Comparison of ENCODE assay signal across 7 mouse cellular contexts in genomic region chr7:19006476-19006875, GRCm38 (mm10). TPM values are rescaled to one million over a fixed set of nuclear protein-coding genes. Genes with fewer than 3 reads are reported as not detected.
DNase-seq lines count a peak whose midpoint lies in the region; ATAC-seq and TF ChIP-seq lines count a peak whose summit lies in the region.

No protein-coding gene starts in this region.

- intact Hi-C loops in left cerebral cortex, adult 2 months (cut with DNase I): loop anchor here (2.0 to 10.0 kb wide), 2 partner anchors 16 to 708 kb away; partner anchors contain the start of genes Foxa3 and Tomm40

- H3K9me3 ChIP-seq in hindbrain, embryonic 15.5 days: no peaks in the 10 kb centered on the region

- peak overlapping the region; percentile 97; the same call in 1 of the 2 replicates for H3K4me2 ChIP-seq in hindbrain, embryonic 15.5 days

- H3K27me3 ChIP-seq in hindbrain, embryonic 15.5 days: no peaks in the 10 kb centered on the region

- TF ChIP-seq CTCF in left cerebral cortex, adult 2 months (IDR thresholded peaks at IDR 0.05): peak; percentile 99

- H3K27ac ChIP-seq in hindbrain, embryonic 15.5 days (replicated peaks): no peak overlapping the region
- no peak overlapping the region for H3K27ac ChIP-seq in left cerebral cortex, adult 2 months

- H3K9ac ChIP-seq in hindbrain, embryonic 15.5 days: no peak overlapping the region

- peak; percentile 90 for DNase-seq in R1 (ENCODE audit: low read depth, low spot score)
- peak; percentile 85 for DNase-seq in cerebellum, adult 8-10 months
- peak; percentile 81 for DNase-seq in frontal cortex, postnatal 14 days (ENCODE audit: low spot score in 2 of 2)
- DNase-seq in left cerebral cortex, adult 2 months (ENCODE audit: extremely low spot score in 1 of 2, low spot score in 2 of 2): peak; percentile 81 to 84
- DNase-seq in right cerebral cortex, postnatal 36 days (ENCODE audit: low spot score in 2 of 2): peak; percentile 76 to 81

- peaks cover 13% of the 10 kb centered on the region for H3K36me3 ChIP-seq in hindbrain, embryonic 15.5 days

- ATAC-seq in hindbrain, embryonic 15.5 days (ENCODE audit: low FRiP score, low read depth): no peak
- peak; percentile 54 for ATAC-seq in megakaryocyte progenitor cell, adult 5-6 weeks (replicated peaks; ENCODE audit: poor library complexity)

- 7% methylated on average over 12 of the region's 12 CpGs for WGBS in hindbrain, embryonic 15.5 days

- H3K4me1 ChIP-seq in hindbrain, embryonic 15.5 days (replicated peaks): peaks cover 45% of the 10 kb centered on the region

- 0 out of 2 replicates have a peak overlapping the region, but pooled peaks have one; percentile 11 for H3K4me3 ChIP-seq in hindbrain, embryonic 15.5 days
- no peak overlapping the region for H3K4me3 ChIP-seq in left cerebral cortex, adult 2 months

RNA-seq across cellular contexts. Expression of gene Irf2bp1, which starts 2.6 kb away (rescaled TPM):
- polyA plus RNA-seq in hindbrain, embryonic 15.5 days (2015; fragmentation: Nextera tagmentation; extraction: Ambion mirVana): 31.6 and 35.2 TPM in 2 replicates
- 10 to 100 TPM; 47.7 to 49.2 TPM for total RNA-seq in left cerebral cortex, adult 2 months (2021)
- total RNA-seq in megakaryocyte progenitor cell, adult 5-6 weeks (2015): 16.4 and 16.8 TPM in 2 replicates
- total RNA-seq in megakaryocyte progenitor cell, adult 5-6 weeks (2017): 12.5 and 13.1 TPM in 2 replicates

RNA-seq across cellular contexts. Expression of gene Mypop, which starts 15.4 kb away (rescaled TPM):
- polyA plus RNA-seq in hindbrain, embryonic 15.5 days (2015; fragmentation: Nextera tagmentation; extraction: Ambion mirVana): 6.9 and 7.2 TPM in 2 replicates
- total RNA-seq in left cerebral cortex, adult 2 months (2021): 10 to 100 TPM; 50.6 to 61.2 TPM
- 0.17 TPM in 1 of 2 replicates, not detected in the other for total RNA-seq in megakaryocyte progenitor cell, adult 5-6 weeks (2015)
- total RNA-seq in megakaryocyte progenitor cell, adult 5-6 weeks (2017): not detected in 2 replicates

RNA-seq across cellular contexts. Expression of gene Foxa3, which starts 16.9 kb away (rescaled TPM):
- polyA plus RNA-seq in hindbrain, embryonic 15.5 days (2015; fragmentation: Nextera tagmentation; extraction: Ambion mirVana): 0.08 TPM in 1 of 2 replicates, not detected in the other
- total RNA-seq in left cerebral cortex, adult 2 months (2021): not detected
- not detected in 2 replicates for total RNA-seq in megakaryocyte progenitor cell, adult 5-6 weeks (2015)
- total RNA-seq in megakaryocyte progenitor cell, adult 5-6 weeks (2017): not detected in 2 replicates

RNA-seq across cellular contexts. Expression of gene Sympk, which starts 17.7 kb away (rescaled TPM):
- 27.5 and 30.1 TPM in 2 replicates for polyA plus RNA-seq in hindbrain, embryonic 15.5 days (2015; fragmentation: Nextera tagmentation; extraction: Ambion mirVana)
- total RNA-seq in left cerebral cortex, adult 2 months (2021): 100 to 1,000 TPM; 126 to 133 TPM
- 58.1 and 74.7 TPM in 2 replicates for total RNA-seq in megakaryocyte progenitor cell, adult 5-6 weeks (2015)
- total RNA-seq in megakaryocyte progenitor cell, adult 5-6 weeks (2017): 44.9 and 48.6 TPM in 2 replicates

RNA-seq across cellular contexts. Expression of gene Nanos2, which starts 19.3 kb away (rescaled TPM):
- polyA plus RNA-seq in hindbrain, embryonic 15.5 days (2015; fragmentation: Nextera tagmentation; extraction: Ambion mirVana): 0.53 and 0.83 TPM in 2 replicates
- under 1 TPM; 0.51 to 0.86 TPM for total RNA-seq in left cerebral cortex, adult 2 months (2021)
- total RNA-seq in megakaryocyte progenitor cell, adult 5-6 weeks (2015): not detected in 2 replicates
- not detected in 2 replicates for total RNA-seq in megakaryocyte progenitor cell, adult 5-6 weeks (2017)

Comparison
In these comparisons a context has a peak if more than half of its experiments do, and no peak if none do; other contexts are left out.
1. RNA of gene Mypop, which starts 15.4 kb away (total RNA-seq): 50.6 to 61.2 TPM in left cerebral cortex, adult 2 months; 0.17 TPM in megakaryocyte progenitor cell, adult 5-6 weeks; every median in the first group is over 10 times any median in the second.
2. Peak in every context shown above with its lines, with median percentiles within 50 percentile points of each other: DNase-seq.